Mouse (Mus musculus): ENCODE data around the gene Stap2.

The Stap2 gene

GRCm38 (mm10) chr17:55959946-55960740, 45.2 kb downstream of the Stap2 start:
- ATAC-seq (ENCODE audit: low TSS enrichment): no peak

- peak; percentile 85 for ATAC-seq (ENCODE audit: low TSS enrichment)
Measured at GRCm38 (mm10) chr17:55958918-55959728, 46.3 kb downstream of the Stap2 start, which contains the start of gene Yju2. Gene Yju2 (plus strand): TSS chr17:55959099.

GRCm38 (mm10) chr17:55958584-55958886, 46.8 kb downstream of the Stap2 start:
- ATAC-seq (ENCODE audit: low TSS enrichment): no peak

- no peak for ATAC-seq (ENCODE audit: low TSS enrichment)
Measured at GRCm38 (mm10) chr17:55957726-55958583, 47.4 kb downstream of the Stap2 start.

- ATAC-seq (ENCODE audit: low TSS enrichment): no peak
Measured at GRCm38 (mm10) chr17:55957168-55957567, 48.2 kb downstream of the Stap2 start.

GRCm38 (mm10) chr17:55956591-55956990, 48.8 kb downstream of the Stap2 start:
- no peak for ATAC-seq (ENCODE audit: low TSS enrichment)

- peak; percentile 42 for ATAC-seq (ENCODE audit: low TSS enrichment)
Measured at GRCm38 (mm10) chr17:55956129-55956528, 49.3 kb downstream of the Stap2 start.

GRCm38 (mm10) chr17:55954229-55954628, 51.2 kb downstream of the Stap2 start:
- no peak for ATAC-seq (ENCODE audit: low TSS enrichment)

GRCm38 (mm10) chr17:55953751-55954150, 51.6 kb downstream of the Stap2 start:
- no peak for ATAC-seq (ENCODE audit: low TSS enrichment)

- ATAC-seq (ENCODE audit: low TSS enrichment): no peak
Measured at GRCm38 (mm10) chr17:55952447-55953027, 52.8 kb downstream of the Stap2 start, which contains the start of gene Ebi3. Gene Ebi3 (plus strand): TSS chr17:55952640.

- no peak for ATAC-seq (ENCODE audit: low TSS enrichment)
Measured at GRCm38 (mm10) chr17:55952041-55952440, 53.3 kb downstream of the Stap2 start.

- no peak for ATAC-seq (ENCODE audit: low TSS enrichment)
Measured at GRCm38 (mm10) chr17:55950601-55951000, 54.8 kb downstream of the Stap2 start.

- no peak for ATAC-seq (ENCODE audit: low TSS enrichment)
Measured at GRCm38 (mm10) chr17:55949400-55949799, 56.0 kb downstream of the Stap2 start, which contains the start of gene Zfp119b. Gene Zfp119b (minus strand): TSS chr17:55949500.

- ATAC-seq (ENCODE audit: low TSS enrichment): no peak
Measured at GRCm38 (mm10) chr17:55948647-55949046, 56.7 kb downstream of the Stap2 start.
